Mouse (Mus musculus) MEL (cell line): ENCODE data around the gene Fgfr2. TPM values are rescaled to one million over a fixed set of nuclear protein-coding genes. Genes with fewer than 3 reads are reported as not detected.

Experiments used
- DNase-seq: peaks from one replicate; pipeline ENCODE4 v3.0.0; 2011; ENCODE audit warnings: low read depth, low spot score
- H3K27ac ChIP-seq: 2 replicates; pipeline ENCODE4 v1.5.1; 2012; ENCODE audit warnings: low read depth, mild to moderate bottlenecking, control low read depth, low read length, moderate library complexity; ENCODE audit not compliant: control insufficient read depth
- H3K27me3 ChIP-seq, 2 experiments: fragments of 150-350 bp in 1 of 2; sonication (generic) in 1 of 2; 2 replicates each; pipeline ENCODE4 v1.6.1; 2012; ENCODE audit warnings: low read length in 2 of 2, mild to moderate bottlenecking in 2 of 2, improper control_type of control experiment in 1 of 2, moderate library complexity in 1 of 2; ENCODE audit not compliant: insufficient read depth in 2 of 2, control insufficient read depth in 1 of 2
- H3K36me3 ChIP-seq, 2 experiments: 2 replicates each; pipeline ENCODE4 v1.6.1; 2012 to 2014; ENCODE audit warnings: low read length in 2 of 2, improper control_type of control experiment in 1 of 2, inconsistent platforms in 1 of 2, mild to moderate bottlenecking in 1 of 2; ENCODE audit not compliant: insufficient read depth in 2 of 2, control insufficient read depth in 1 of 2
- H3K4me1 ChIP-seq, 2 experiments: fragments of 150-350 bp in 1 of 2; sonication (generic) in 1 of 2; 2 replicates each; pipeline ENCODE4 v1.6.1; 2012; ENCODE audit warnings: low read length in 2 of 2, improper control_type of control experiment in 1 of 2, mild to moderate bottlenecking in 1 of 2; ENCODE audit not compliant: insufficient read depth in 2 of 2, control insufficient read depth in 1 of 2
- H3K4me3 ChIP-seq, 2 experiments: fragments of 150-350 bp in 1 of 2; sonication (generic) in 1 of 2; 2 replicates each; pipeline ENCODE4 v1.5.1; 2012; ENCODE audit warnings: low read depth in 2 of 2, low read length in 2 of 2, mild to moderate bottlenecking in 2 of 2, moderate library complexity in 2 of 2, control low read depth in 1 of 2, improper control_type of control experiment in 1 of 2; ENCODE audit not compliant: control insufficient read depth in 1 of 2, insufficient read depth in 1 of 2
- H3K79me2 ChIP-seq: 2 replicates; pipeline ENCODE4 v1.6.1; 2012; ENCODE audit warnings: mild to moderate bottlenecking, low read length, moderate library complexity; ENCODE audit not compliant: control insufficient read depth, poor library complexity, insufficient read depth
- H3K9ac ChIP-seq: 2 replicates; pipeline ENCODE4 v1.6.1; 2012; ENCODE audit warnings: low read depth, mild to moderate bottlenecking, control low read depth, low read length, moderate library complexity; ENCODE audit not compliant: control insufficient read depth, poor library complexity, severe bottlenecking
- H3K9me3 ChIP-seq: fragments of 150-350 bp; sonication (generic); replicated peaks from 2 replicates; pipeline ENCODE4 v1.6.1; 2012; ENCODE audit warnings: mild to moderate bottlenecking, low read length, improper control_type of control experiment, moderate library complexity; ENCODE audit not compliant: insufficient read depth
- CHD1 ChIP-seq: IDR thresholded peaks from 2 replicates; pipeline ENCODE4 v1.6.1; 2012; ENCODE audit warnings: low read depth, mild to moderate bottlenecking, inconsistent platforms, low read length, improper control_type of control experiment
- ELF1 ChIP-seq: IDR thresholded peaks from 2 replicates; pipeline ENCODE4 v1.6.1; 2014; ENCODE audit warnings: low read depth, mild to moderate bottlenecking, inconsistent platforms, low read length, improper control_type of control experiment, moderate library complexity
- ETS1 ChIP-seq: IDR thresholded peaks from 2 replicates; pipeline ENCODE4 v1.6.1; 2012; ENCODE audit warnings: low read depth, mild to moderate bottlenecking, inconsistent platforms, low read length, improper control_type of control experiment, moderate library complexity
- GABPA ChIP-seq: IDR thresholded peaks from 2 replicates; pipeline ENCODE4 v1.6.1; 2012; ENCODE audit warnings: low read depth, mild to moderate bottlenecking, inconsistent platforms, low read length, improper control_type of control experiment, moderate library complexity
- GATA1 ChIP-seq: IDR thresholded peaks from 2 replicates; pipeline ENCODE4 v1.6.1; 2011; ENCODE audit warnings: low read depth, low read length, improper control_type of control experiment
- JUND ChIP-seq: IDR thresholded peaks from 2 replicates; pipeline ENCODE4 v1.6.1; 2011; ENCODE audit warnings: low read depth, mild to moderate bottlenecking, improper control_type of control experiment, low read length
- MXI1 ChIP-seq: IDR thresholded peaks from 2 replicates; pipeline ENCODE4 v1.6.1; 2011; ENCODE audit warnings: mild to moderate bottlenecking, low read depth, low read length, improper control_type of control experiment
- MYC ChIP-seq: IDR thresholded peaks from 2 replicates; pipeline ENCODE4 v1.6.1; 2011; ENCODE audit warnings: low read depth, mild to moderate bottlenecking, low read length, improper control_type of control experiment, moderate library complexity
- NELFE ChIP-seq: IDR thresholded peaks from 2 replicates; pipeline ENCODE4 v1.6.1; 2011; ENCODE audit warnings: low read depth, low read length, improper control_type of control experiment
- NRF1 ChIP-seq: IDR thresholded peaks from 2 replicates; pipeline ENCODE4 v1.6.1; 2014; ENCODE audit warnings: low read depth, mild to moderate bottlenecking, inconsistent platforms, low read length, improper control_type of control experiment, moderate library complexity; ENCODE audit not compliant: poor library complexity, insufficient read depth, severe bottlenecking
- RAD21 ChIP-seq: IDR thresholded peaks from 2 replicates; pipeline ENCODE4 v1.6.1; 2011; ENCODE audit warnings: mild to moderate bottlenecking, low read depth, low read length, improper control_type of control experiment
- SIN3A ChIP-seq: IDR thresholded peaks from 2 replicates; pipeline ENCODE4 v1.6.1; 2012; ENCODE audit warnings: low read length, improper control_type of control experiment, inconsistent platforms
- SMC3 ChIP-seq: IDR thresholded peaks from 2 replicates; pipeline ENCODE4 v1.6.1; 2011; ENCODE audit warnings: low read depth, low read length, improper control_type of control experiment
- TAL1 ChIP-seq: IDR thresholded peaks from 2 replicates; pipeline ENCODE4 v1.6.1; 2012; ENCODE audit warnings: mild to moderate bottlenecking, inconsistent platforms, low read length, moderate library complexity, mixed read lengths
- TBP ChIP-seq: IDR thresholded peaks from 2 replicates; pipeline ENCODE4 v1.8.0; 2011; ENCODE audit warnings: low read depth, low read length, improper control_type of control experiment
- UBTF ChIP-seq: IDR thresholded peaks from 2 replicates; pipeline ENCODE4 v1.6.1; 2012; ENCODE audit warnings: low read depth, mild to moderate bottlenecking, inconsistent platforms, low read length, improper control_type of control experiment, moderate library complexity, borderline replicate concordance; ENCODE audit not compliant: insufficient read depth
- USF1 ChIP-seq: IDR thresholded peaks from 2 replicates; pipeline ENCODE4 v1.6.1; 2014; ENCODE audit warnings: low read depth, mild to moderate bottlenecking, inconsistent platforms, low read length, improper control_type of control experiment, moderate library complexity
- ZKSCAN1 ChIP-seq: IDR thresholded peaks from 2 replicates; pipeline ENCODE4 v1.6.1; 2012; ENCODE audit warnings: low read depth, mild to moderate bottlenecking, inconsistent platforms, low read length, improper control_type of control experiment, moderate library complexity
- polyA plus RNA-seq, 2 experiments: library from polyadenylated mRNA; stranded (reverse) in 1 of 2; unstranded in 1 of 2; fragments of >175 nt in 1 of 2; fragments of >200 nt in 1 of 2; gene quantifications; 2 replicates each; pipeline versions ENCODE4 v1.2.1 to v1.2.4; 2012; ENCODE audit warnings: low replicate concordance in 2 of 2, low read depth in 1 of 2; ENCODE audit not compliant: insufficient read length in 2 of 2, insufficient read depth in 1 of 2, missing spikeins in 1 of 2
- total RNA-seq: library from RNA; depleted of rRNA; stranded (reverse); fragments of 300-350 nt; gene quantifications from 2 replicates; pipeline ENCODE4 v1.2.3, GENCODE M21; 2012

Gene Fgfr2
- total and polyA plus RNA-seq, 3 experiments, result not detected

- Histone ChIP-seq H3K36me3 (no peaks in the 10 kb centered on the region), H3K9ac (no peak overlapping the region), H3K27ac (no peak overlapping the region), H3K4me1 (no peaks in the 10 kb centered on the region)
- TF ChIP-seq MYC (no peak), SMC3 (no peak), ELF1 (no peak), TBP (no peak), TAL1 (no peak)
- TF ChIP-seq, all 39 proteins: peak for 0
- Histone ChIP-seq H3K4me3 (no peak overlapping the region), H3K9me3 (no peaks in the 10 kb centered on the region), H3K79me2 (no peaks in the 10 kb centered on the region), H3K27me3 (no peaks in the 10 kb centered on the region)
- DNase-seq, result no peak
Measured at GRCm38 (mm10) chr7:130691931-130692330, 2431.2 kb downstream of the Fgfr2 start.

GRCm38 (mm10) chr7:130690869-130691268, 2432.3 kb downstream of the Fgfr2 start:
- Histone ChIP-seq H3K9me3 (no peaks in the 10 kb centered on the region), H3K36me3 (no peaks in the 10 kb centered on the region), H3K9ac (no peak overlapping the region), H3K27ac (no peak overlapping the region), H3K4me1 (no peaks in the 10 kb centered on the region), H3K4me3 (no peak overlapping the region), H3K79me2 (no peaks in the 10 kb centered on the region), H3K27me3 (no peaks in the 10 kb centered on the region)
- DNase-seq, result no peak
- TF ChIP-seq NRF1, result no peak
- TF ChIP-seq GABPA, result no peak
- TF ChIP-seq ZKSCAN1, result no peak
- no peak for TF ChIP-seq NELFE
- TF ChIP-seq, all 39 proteins: peak for 0

GRCm38 (mm10) chr7:130688601-130689000, 2434.5 kb downstream of the Fgfr2 start:
- H3K9ac ChIP-seq, result no peak overlapping the region
- no peaks in the 10 kb centered on the region for H3K79me2 ChIP-seq
- H3K9me3 ChIP-seq, result no peaks in the 10 kb centered on the region
- H3K36me3 ChIP-seq, result no peaks in the 10 kb centered on the region
- no peak overlapping the region for H3K27ac ChIP-seq
- no peaks in the 10 kb centered on the region for H3K27me3 ChIP-seq
- H3K4me1 ChIP-seq, result no peaks in the 10 kb centered on the region
- H3K4me3 ChIP-seq, result no peak overlapping the region
- TF ChIP-seq SMC3 (no peak), SIN3A (no peak), ELF1 (no peak), UBTF (no peak), RAD21 (no peak), GATA1 (no peak), USF1 (no peak), ETS1 (no peak), GABPA (no peak), JUND (no peak), MXI1 (no peak), CHD1 (no peak)
- no peak for DNase-seq
